Mouse (Mus musculus) C2C12 (cell line): ENCODE results near the gene Flywch1.

Experiments used
- CTCF ChIP-seq: IDR thresholded peaks from one replicate; pipeline ENCODE4 v1.5.1; 2011; ENCODE audit not compliant: control insufficient read depth, insufficient read depth, insufficient read length
- MAX ChIP-seq: IDR thresholded peaks from one replicate; pipeline ENCODE4 v1.6.1; 2011; ENCODE audit warnings: mild to moderate bottlenecking, control low read depth
- USF1 ChIP-seq: IDR thresholded peaks from one replicate; pipeline ENCODE4 v1.6.1; 2011; ENCODE audit warnings: low read depth, mild to moderate bottlenecking, control low read depth, moderate library complexity

DNA sequence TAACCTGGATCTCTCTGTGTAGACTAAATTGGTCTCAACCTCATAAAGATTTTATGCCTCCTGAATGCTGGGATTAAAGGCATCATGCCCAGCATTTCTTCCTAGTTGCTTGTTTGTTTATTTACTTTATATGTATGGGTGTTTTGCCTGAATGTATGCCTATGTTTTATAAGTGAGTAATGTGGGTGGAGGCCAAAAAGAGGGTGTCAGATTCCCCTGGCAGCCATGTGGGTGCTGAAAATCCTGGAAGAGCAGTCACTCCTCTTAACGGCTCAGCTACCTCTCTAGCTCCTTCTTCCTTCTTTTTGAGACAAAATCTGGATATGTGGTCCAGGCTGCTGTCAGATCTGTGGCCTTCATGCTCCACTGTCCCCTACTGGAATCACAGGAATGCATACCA, 41.0 kb downstream of the Flywch1 start:
- no peak for TF ChIP-seq CTCF
- TF ChIP-seq USF1, result no peak
- no peak for TF ChIP-seq MAX
